Mouse (Mus musculus): ENCODE results near the gene Ptprj.

GRCm38 (mm10) chr2:90543106-90543702 is 37.2 kb downstream of the Ptprj start:
- TF ChIP-seq CTCF (IDR thresholded peaks at IDR 0.05; ENCODE audit: insufficient read depth, low read depth, low read length): no peak
- no peak for TF ChIP-seq POLR2A (IDR thresholded peaks at IDR 0.05; ENCODE audit: insufficient read depth, low read depth, low read length)

Data from olfactory bulb, adult 2 months (tissue).